Mouse (Mus musculus) E14TG2a.4 (cell line): ENCODE data around the gene Bcl6b.

Source experiments
- CTCF ChIP-seq: conservative IDR thresholded peaks from 2 replicates; pipeline ENCODE4 v1.5.1; 2014; ENCODE audit warnings: low read length
- NANOG ChIP-seq: IDR thresholded peaks from 2 replicates; pipeline ENCODE4 v1.6.1; 2014; ENCODE audit warnings: borderline replicate concordance, low read length, mixed read lengths
- POU5F1 ChIP-seq: IDR thresholded peaks from 2 replicates; pipeline ENCODE4 v1.6.1; 2014; ENCODE audit warnings: low read length, borderline replicate concordance

- TF ChIP-seq CTCF (no peak), NANOG (no peak), POU5F1 (no peak)
Measured at GRCm38 (mm10) chr11:70200036-70200608, 29.5 kb downstream of the Bcl6b start.
